Mouse (Mus musculus) cerebellum, postnatal 4 days (tissue): ENCODE results near the gene Plin5.

ENCODE experiments used
- DNase-seq, 2 experiments: peaks; one replicate each; pipeline ENCODE4 v3.0.0; 2022; ENCODE audit warnings: low spot score in 2 of 2, mixed read lengths in 1 of 2

Gene Plin5

DNA sequence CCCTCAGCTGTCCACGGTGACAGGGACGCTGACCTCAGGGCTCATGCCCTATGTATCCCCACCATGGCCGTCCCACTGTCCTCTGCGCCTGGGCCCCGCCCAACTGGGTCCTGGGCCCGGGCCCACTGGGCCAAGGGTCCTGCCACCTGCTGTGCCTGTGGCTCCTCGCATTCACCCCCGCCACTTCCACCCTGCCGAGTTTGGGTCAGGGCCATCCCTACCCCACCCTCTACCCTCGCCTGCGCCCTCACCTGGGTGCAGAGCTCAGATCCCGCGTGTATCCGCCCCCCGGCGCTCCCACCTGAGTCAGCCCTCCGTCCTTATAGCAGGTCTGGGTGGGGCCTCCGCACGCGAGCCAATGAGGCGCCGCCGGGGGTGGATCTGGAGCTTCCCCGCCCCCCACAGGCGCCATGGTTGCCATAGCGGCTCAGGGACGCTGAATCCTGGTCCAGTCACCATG lies at the start of gene Plin5:
Gene Plin5, minus strand, starts transcription at position 346 of the 460 bp plus-strand sequence.
- peak in 1 of 2 experiments; percentile 51 for DNase-seq

DNA sequence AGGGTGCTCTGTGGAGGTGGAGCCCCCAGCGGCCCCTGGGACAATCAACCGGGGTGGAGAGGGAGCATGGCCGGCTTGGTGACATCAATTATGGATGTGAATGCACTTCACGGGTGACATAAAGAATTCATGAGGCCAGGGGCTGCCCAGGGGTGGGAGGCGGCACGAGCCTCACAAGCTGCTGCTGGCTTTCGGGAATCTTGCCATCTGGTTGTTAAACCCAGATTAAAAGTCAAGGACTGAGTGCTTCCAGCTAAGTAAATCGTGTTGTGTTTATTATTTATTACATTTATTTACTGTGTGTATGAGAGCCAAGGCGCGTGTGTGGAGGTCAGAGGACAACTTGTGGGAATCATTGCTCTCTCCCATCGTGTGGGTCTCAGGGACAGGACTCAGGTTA lies 48.3 kb upstream of the Plin5 start:
- DNase-seq = no peak

- DNase-seq = no peak
These were observed 47.1 kb upstream of the Plin5 start for GRCm38 (mm10) chr17:56164510-56164909.

- DNase-seq = no peak
These were observed 46.2 kb upstream of the Plin5 start for GRCm38 (mm10) chr17:56163523-56164102.

DNA sequence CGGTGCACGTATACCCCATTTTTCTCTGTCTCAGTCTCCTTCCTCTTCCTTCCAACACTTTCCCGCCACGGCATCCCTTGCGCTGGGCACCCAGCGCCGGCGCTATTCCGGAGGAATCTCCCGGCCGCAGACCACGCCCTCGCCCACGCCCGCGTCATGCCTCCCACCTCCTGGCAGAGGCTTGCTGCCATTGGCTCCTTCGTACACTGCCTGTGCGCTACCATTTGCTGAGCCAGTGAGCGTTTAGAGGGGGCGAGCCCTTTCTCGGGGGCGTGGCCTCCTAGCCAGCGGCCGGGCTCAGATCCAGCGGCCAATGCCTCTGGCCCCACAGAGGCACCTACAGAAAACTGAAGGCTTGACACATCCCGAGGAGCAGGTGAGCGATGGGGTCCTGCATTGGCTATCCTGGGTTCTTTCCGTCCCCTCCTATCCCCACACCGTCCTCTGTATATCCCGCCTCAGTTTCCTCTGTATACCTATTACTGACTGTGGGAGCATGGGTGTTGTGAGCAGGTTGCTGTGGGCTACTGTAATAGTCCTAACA lies 44.9 kb upstream of the Plin5 start, which contains the start of gene Tnfaip8l1:
Gene Tnfaip8l1, plus strand, starts transcription at position 247 of the 544 bp plus-strand sequence.
- DNase-seq = peak; percentile 86 to 89

GRCm38 (mm10) chr17:56159729-56160128 lies 42.3 kb upstream of the Plin5 start:
- DNase-seq = peak in 1 of 2 experiments; percentile 71

- peak in 1 of 2 experiments; percentile 56 for DNase-seq
These were observed 36.2 kb upstream of the Plin5 start for GRCm38 (mm10) chr17:56153643-56154042.

DNA sequence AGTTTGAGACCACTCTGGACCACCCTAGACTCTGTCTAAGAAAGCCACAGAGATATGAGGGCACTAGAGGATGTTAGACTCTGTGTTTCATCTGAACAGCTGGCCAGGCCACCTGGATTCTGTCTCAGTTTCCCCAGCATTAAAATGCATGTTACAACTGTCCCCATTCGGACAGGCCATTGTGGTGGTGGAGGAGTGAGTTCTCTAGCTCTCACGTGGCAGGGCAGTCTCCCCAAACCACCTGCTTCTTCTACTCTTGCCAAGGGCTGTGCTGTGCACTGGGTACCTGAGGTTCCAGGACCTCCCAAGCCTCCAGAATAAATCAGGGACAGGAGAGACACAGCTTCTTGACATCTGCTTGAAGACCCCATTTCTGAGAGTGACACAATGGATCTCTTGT lies 32.5 kb upstream of the Plin5 start:
- no peak for DNase-seq

DNA sequence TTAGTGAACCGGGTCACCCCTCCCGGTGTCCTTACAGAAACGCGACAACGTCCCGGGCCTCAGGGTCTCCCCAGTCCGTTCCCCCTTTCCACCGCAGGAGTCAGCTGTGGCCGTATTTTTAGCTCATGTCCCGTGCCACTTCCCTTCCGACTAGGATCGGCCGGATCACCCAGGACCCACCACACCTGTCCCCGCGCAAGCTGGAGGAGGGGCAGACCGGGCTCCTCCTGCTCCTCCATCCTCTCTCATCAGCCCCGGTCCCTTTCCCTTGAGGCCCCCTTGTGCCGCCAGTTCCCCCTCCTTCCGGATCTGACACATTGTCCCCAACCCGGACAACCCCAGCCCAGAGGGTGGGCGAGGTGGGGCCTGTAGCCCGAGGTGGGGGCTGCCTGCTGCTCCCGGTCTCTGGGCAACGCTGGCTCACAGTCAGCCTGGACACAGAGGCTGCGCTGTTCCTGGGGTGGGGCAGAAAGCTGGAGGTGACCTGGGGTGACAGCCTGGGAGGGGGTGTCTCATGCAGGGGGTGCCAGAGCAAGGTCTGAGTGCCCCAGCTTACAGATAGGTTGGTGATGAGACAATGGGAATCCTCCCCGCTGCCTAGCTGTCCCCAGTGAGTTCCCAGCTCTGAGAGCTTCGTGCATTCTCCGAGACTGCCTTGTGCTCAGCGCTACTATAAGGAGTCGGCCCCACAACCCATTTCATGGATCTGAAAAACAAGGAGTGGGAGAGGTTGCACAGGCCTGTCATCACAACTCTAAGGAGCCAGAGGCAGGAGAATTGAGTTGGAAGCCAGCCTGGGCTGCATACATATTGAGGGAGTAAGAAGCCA lies 31.6 kb upstream of the Plin5 start:
- no peak for DNase-seq

GRCm38 (mm10) chr17:56148280-56148679 lies 30.9 kb upstream of the Plin5 start:
- DNase-seq = no peak

DNA sequence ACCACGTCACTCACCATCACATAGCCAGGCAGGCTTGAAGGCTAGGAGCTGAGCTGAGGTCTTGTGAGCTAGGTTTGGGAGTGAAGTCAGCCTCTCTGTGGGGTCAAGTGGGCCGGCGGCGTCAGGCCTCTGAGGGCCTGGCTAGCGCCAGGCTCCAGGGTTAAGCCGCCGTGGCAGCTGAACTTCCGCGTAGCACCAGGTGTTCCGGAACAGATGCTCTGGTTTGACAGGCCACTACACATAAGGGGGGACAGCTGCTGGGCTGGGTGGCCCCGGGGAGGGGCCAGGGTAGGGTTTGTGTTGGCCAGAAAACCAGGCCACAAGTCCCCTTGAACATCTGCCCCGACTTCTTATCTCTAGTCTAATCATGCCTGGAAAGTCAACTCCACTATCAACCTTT lies 30.0 kb upstream of the Plin5 start:
- DNase-seq = no peak

- no peak for DNase-seq
These were observed 28.7 kb upstream of the Plin5 start for GRCm38 (mm10) chr17:56146131-56146530.

- DNase-seq = no peak
These were observed 27.1 kb upstream of the Plin5 start for GRCm38 (mm10) chr17:56144546-56144945.

DNA sequence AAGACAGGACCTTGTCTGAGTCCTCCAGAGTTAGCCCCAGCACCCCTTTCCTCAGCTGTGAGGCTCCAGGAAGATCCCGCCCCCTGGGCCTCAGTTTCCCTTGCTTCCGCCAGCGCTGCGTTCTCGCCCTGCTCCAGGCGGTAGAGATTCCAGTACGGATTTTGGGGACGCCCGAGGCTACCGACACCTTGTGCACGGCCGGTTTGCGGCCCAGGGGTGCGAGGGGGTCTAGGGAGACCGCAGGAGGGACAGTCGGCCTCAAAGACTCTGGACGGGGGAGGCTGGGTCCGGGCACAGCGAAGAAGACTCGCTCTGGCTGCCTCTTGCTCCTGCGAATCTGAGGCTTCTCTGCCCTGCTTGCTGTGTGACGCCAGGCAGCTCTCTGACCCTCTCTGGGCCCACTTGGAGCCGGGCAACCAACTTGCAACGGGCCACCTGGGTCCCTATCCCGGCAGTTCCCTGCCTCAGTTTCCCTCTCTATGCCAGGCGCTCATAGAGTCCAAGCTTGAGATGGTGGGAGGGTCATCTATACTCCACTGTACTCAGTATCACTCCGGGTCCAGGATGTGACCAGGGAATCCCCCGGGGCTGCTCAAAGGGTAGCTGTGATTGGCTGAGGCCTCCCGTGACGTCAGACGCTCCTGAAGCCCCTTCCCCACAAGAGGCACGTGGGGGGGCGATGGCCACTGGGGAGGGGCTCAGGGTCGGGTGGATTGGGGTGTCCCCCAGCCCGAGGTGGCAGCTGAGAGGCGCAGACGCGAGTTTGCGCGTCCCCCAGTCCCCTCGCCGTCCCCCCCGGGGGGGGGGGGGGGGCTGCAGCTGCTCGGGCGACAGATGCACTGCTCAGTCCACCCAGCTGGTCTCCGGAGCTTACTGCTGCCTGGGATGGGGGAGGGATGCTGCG lies 24.6 kb upstream of the Plin5 start:
- DNase-seq = peak in 1 of 2 experiments; percentile 55

GRCm38 (mm10) chr17:56139858-56140595 lies 22.6 kb upstream of the Plin5 start, which contains the start of gene Sema6b:
Gene Sema6b, minus strand, starts transcription at chr17:56140343.
- DNase-seq = peak; percentile 65 to 80

DNA sequence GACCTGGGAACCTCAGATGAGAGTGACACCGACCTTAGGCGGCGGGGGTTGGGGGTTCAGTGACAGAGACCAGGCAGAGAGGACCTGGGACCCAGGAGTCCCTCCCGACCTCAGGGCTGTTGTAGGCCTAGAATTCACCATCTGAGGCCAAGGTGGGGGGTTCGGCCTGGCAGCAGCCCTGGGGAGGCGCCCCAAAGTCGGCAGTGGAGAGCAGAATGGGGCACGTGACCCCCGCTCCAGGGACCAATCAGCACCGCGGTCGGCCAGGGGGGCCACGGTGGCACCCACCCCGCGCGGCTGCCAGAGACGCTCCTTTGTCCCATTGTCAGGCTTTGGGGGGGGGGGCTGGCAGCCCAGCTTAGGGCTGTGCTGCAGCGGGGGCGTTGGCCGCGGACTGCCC lies 22.0 kb upstream of the Plin5 start:
- DNase-seq = no peak

GRCm38 (mm10) chr17:56137839-56138613 lies 20.6 kb upstream of the Plin5 start:
- no peak for DNase-seq

DNA sequence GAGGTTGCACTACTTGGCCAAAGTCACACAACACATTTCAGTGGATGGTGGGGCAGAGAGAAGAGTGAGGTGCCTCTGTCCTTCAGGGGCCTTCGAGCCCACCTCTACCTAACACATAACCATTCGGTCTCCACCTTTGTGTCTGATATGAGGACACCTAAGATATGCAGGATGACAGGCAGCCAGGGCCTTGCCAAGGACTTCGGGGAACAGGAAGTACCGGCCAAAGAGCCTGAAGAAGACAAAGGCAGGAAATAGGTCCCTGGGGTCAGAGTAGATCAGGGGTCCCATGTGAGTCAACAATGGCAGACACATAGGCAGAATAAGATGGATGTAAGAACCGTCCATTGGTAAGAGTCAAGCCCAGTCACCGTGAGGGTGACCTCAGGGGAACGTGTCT lies 19.2 kb upstream of the Plin5 start:
- no peak for DNase-seq

GRCm38 (mm10) chr17:56134463-56134971 lies 17.1 kb upstream of the Plin5 start:
- DNase-seq = peak; percentile 44 to 71
